Mouse (Mus musculus) E14TG2a.4 (cell line): ENCODE measurements around the gene Fzd1.

Experiments used
- CTCF ChIP-seq: conservative IDR thresholded peaks from 2 replicates; pipeline ENCODE4 v1.5.1; 2014; ENCODE audit warnings: low read length
- NANOG ChIP-seq: IDR thresholded peaks from 2 replicates; pipeline ENCODE4 v1.6.1; 2014; ENCODE audit warnings: borderline replicate concordance, low read length, mixed read lengths
- POU5F1 ChIP-seq: IDR thresholded peaks from 2 replicates; pipeline ENCODE4 v1.6.1; 2014; ENCODE audit warnings: low read length, borderline replicate concordance

DNA sequence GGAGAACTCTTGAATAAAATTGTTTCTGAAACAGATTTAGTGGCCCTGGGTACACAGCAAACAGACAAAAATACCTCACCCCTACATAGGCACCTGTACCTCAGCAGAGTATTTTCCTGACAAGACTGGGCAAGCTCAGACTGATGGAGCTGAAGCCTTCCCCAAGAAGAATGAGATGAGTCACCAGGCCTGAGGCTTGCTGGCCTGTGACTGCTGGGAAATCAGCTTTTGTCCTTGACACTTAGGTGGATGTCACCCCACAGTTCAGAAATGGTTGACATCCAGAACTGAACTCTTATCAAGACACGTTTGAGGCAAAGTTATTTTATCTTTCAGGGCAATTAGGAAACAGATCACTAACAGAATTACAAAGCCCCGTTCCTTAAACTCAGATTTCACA is 10.1 kb upstream of the Fzd1 start:
- no peak for TF ChIP-seq CTCF
- no peak for TF ChIP-seq POU5F1
- no peak for TF ChIP-seq NANOG
